Mouse (Mus musculus) kidney, adult 2 months (tissue): Measurements from ENCODE around the gene Ttll7.

Experiments used
- CTCF ChIP-seq: fragments of 200-500 bp; conservative IDR thresholded peaks from 2 replicates; pipeline ENCODE4 v1.5.1; 2011; ENCODE audit warnings: low read depth, mild to moderate bottlenecking, control low read depth, low read length, moderate library complexity, mixed read lengths; ENCODE audit not compliant: insufficient read depth, insufficient read length
- POLR2A ChIP-seq: fragments of 200-500 bp; IDR thresholded peaks from one replicate; pipeline ENCODE4 v1.6.1; 2011; ENCODE audit warnings: low read depth, low read length, control low read depth

DNA sequence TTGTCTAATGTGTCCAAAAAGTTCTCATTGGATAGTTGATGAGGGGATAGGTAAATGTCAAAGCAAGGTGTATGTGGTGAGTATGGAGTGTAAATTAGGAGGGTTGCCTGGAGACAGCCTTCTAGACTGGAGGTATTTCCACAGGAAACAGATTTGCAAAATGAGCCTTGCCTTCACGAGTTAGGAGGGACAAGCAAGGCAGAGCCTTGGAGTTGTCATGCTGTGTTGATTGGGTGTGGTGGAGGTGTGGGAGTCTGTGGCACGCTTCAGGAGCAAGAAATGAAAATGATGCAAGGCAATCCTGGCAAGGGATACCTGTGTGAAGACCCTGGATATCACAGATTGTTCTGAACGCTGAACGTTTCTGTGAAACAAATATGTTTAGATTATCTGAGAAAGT is 84.7 kb downstream of the Ttll7 start:
- TF ChIP-seq CTCF (no peak), POLR2A (no peak)
